Mouse (Mus musculus) lung, embryonic 16.5 days (tissue): Measurements from ENCODE around the gene Syt2. TPM values are rescaled to one million over a fixed set of nuclear protein-coding genes. Genes with fewer than 3 reads are reported as not detected.

Source experiments
- ATAC-seq: fragments of 200-750 bp; cut with Nextera tagmentation; 2 replicates; pipeline ENCODE4 v1.8.0; 2017; ENCODE audit warnings: low read depth, mild to moderate bottlenecking, moderate library complexity
- H3K27ac ChIP-seq: fragments of 300-500 bp; sonication (generic); 2 replicates; pipeline ENCODE4 v1.5.1; 2014; ENCODE audit warnings: mild to moderate bottlenecking, control low read depth, low read length
- H3K27me3 ChIP-seq: fragments of 300-500 bp; sonication (generic); 2 replicates; pipeline ENCODE4 v1.6.1; 2014; ENCODE audit warnings: low read depth, low read length, mixed read lengths; ENCODE audit not compliant: control insufficient read depth, insufficient read depth
- H3K36me3 ChIP-seq: fragments of 300-500 bp; sonication (generic); 2 replicates; pipeline ENCODE4 v1.6.1; 2014; ENCODE audit warnings: low read length; ENCODE audit not compliant: control insufficient read depth, insufficient read depth
- H3K4me1 ChIP-seq: fragments of 300-500 bp; sonication (generic); replicated peaks from 2 replicates; pipeline ENCODE4 v1.6.1; 2014; ENCODE audit warnings: low read length, mixed read lengths; ENCODE audit not compliant: control insufficient read depth, insufficient read depth
- H3K4me2 ChIP-seq: fragments of 300-500 bp; sonication (generic); 2 replicates; pipeline ENCODE4 v1.6.1; 2014; ENCODE audit warnings: low read depth, low read length, control low read depth
- H3K4me3 ChIP-seq: fragments of 300-500 bp; sonication (generic); 2 replicates; pipeline ENCODE4 v1.5.1; 2014; ENCODE audit warnings: mild to moderate bottlenecking, low read length, control low read depth
- H3K9ac ChIP-seq: fragments of 300-500 bp; sonication (generic); 2 replicates; pipeline ENCODE4 v1.6.1; 2014; ENCODE audit warnings: low read length, control low read depth
- H3K9me3 ChIP-seq: fragments of 300-500 bp; sonication (generic); 2 replicates; pipeline ENCODE4 v1.6.1; 2016; ENCODE audit warnings: low read length; ENCODE audit not compliant: control insufficient read depth
- WGBS: fragments of 180-500 bp; shearing (Covaris S2); extraction: QIAGEN DNeasy Blood & Tissue Kit; methylation state at CpG from one replicate; pipeline ENCODE4 v1.1.7; 2014; 5-methylcytosine and 5-hydroxymethylcytosine counted together
- polyA plus RNA-seq: library from polyadenylated mRNA; unstranded; fragments of >200 nt; fragmentation: Nextera tagmentation; extraction: Ambion mirVana; gene quantifications from 2 replicates; pipeline ENCODE4 v1.2.1, GENCODE M21; 2015

The Syt2 gene
- polyA plus RNA-seq, 1 experiment from 2014 or later, result 0.15 TPM

- no peak overlapping the region for H3K9ac ChIP-seq
- no peak overlapping the region for H3K4me3 ChIP-seq
- H3K4me2 ChIP-seq, result no peak overlapping the region
- H3K27me3 ChIP-seq, result no peaks in the 10 kb centered on the region
- no peaks in the 10 kb centered on the region for H3K4me1 ChIP-seq
- no peaks in the 10 kb centered on the region for H3K36me3 ChIP-seq
- H3K9me3 ChIP-seq, result no peaks in the 10 kb centered on the region
- no peak overlapping the region for H3K27ac ChIP-seq
- WGBS, result 77% methylated on average over 17 of the region's 17 CpGs
- ATAC-seq, result no peak
Observed at GRCm38 (mm10) chr1:134697522-134698250, 51.2 kb downstream of the Syt2 start.

- Histone ChIP-seq H3K27ac (no peak overlapping the region), H3K4me3 (no peak overlapping the region), H3K36me3 (no peaks in the 10 kb centered on the region), H3K27me3 (no peaks in the 10 kb centered on the region), H3K4me1 (no peaks in the 10 kb centered on the region), H3K9ac (no peak overlapping the region), H3K9me3 (no peaks in the 10 kb centered on the region), H3K4me2 (no peak overlapping the region)
- WGBS, result 68% methylated on average over 5 of the region's 5 CpGs
- ATAC-seq, result no peak
Observed at GRCm38 (mm10) chr1:134698486-134698885, 52.0 kb downstream of the Syt2 start.

- no peak for ATAC-seq
Observed at GRCm38 (mm10) chr1:134699390-134699789, 52.9 kb downstream of the Syt2 start.

GRCm38 (mm10) chr1:134700151-134700550 lies 53.7 kb downstream of the Syt2 start:
- Histone ChIP-seq H3K4me1 (no peaks in the 10 kb centered on the region), H3K27ac (no peak overlapping the region), H3K9me3 (no peaks in the 10 kb centered on the region), H3K4me2 (no peak overlapping the region), H3K9ac (no peak overlapping the region), H3K27me3 (no peaks in the 10 kb centered on the region), H3K36me3 (no peaks in the 10 kb centered on the region), H3K4me3 (no peak overlapping the region)
- WGBS, result 52% methylated on average over 2 of the region's 2 CpGs
- no peak for ATAC-seq

More at GRCm38 (mm10) chr1:134699390-134699789, 52.9 kb downstream of the Syt2 start:
- Histone ChIP-seq H3K27ac (no peak overlapping the region), H3K27me3 (no peaks in the 10 kb centered on the region), H3K4me2 (no peak overlapping the region), H3K4me3 (no peak overlapping the region), H3K9me3 (no peaks in the 10 kb centered on the region), H3K36me3 (no peaks in the 10 kb centered on the region), H3K9ac (no peak overlapping the region), H3K4me1 (no peaks in the 10 kb centered on the region)
- 66% methylated on average over 9 of the region's 9 CpGs for WGBS

GRCm38 (mm10) chr1:134700634-134701033 lies 54.2 kb downstream of the Syt2 start:
- no peak for ATAC-seq
- WGBS, result 33% methylated on average over 5 of the region's 5 CpGs
- H3K4me3 ChIP-seq, result no peak overlapping the region

GRCm38 (mm10) chr1:134701191-134701590 lies 54.7 kb downstream of the Syt2 start:
- H3K27ac ChIP-seq, result no peak overlapping the region
- H3K4me3 ChIP-seq, result no peak overlapping the region
- no peaks in the 10 kb centered on the region for H3K9me3 ChIP-seq
- no peaks in the 10 kb centered on the region for H3K36me3 ChIP-seq
- H3K27me3 ChIP-seq, result 0 out of 2 replicates have a peak, but pooled peaks cover 4% of the 10 kb centered on the region
- no peaks in the 10 kb centered on the region for H3K4me1 ChIP-seq
- no peak overlapping the region for H3K9ac ChIP-seq
- 31% methylated on average over 6 of the region's 6 CpGs for WGBS
- H3K4me2 ChIP-seq, result no peak overlapping the region
- no peak for ATAC-seq

More at GRCm38 (mm10) chr1:134700634-134701033, 54.2 kb downstream of the Syt2 start:
- H3K27me3 ChIP-seq, result no peaks in the 10 kb centered on the region
- H3K36me3 ChIP-seq, result no peaks in the 10 kb centered on the region
- H3K9ac ChIP-seq, result no peak overlapping the region
- no peaks in the 10 kb centered on the region for H3K9me3 ChIP-seq
- no peak overlapping the region for H3K27ac ChIP-seq
- H3K4me2 ChIP-seq, result no peak overlapping the region
- no peaks in the 10 kb centered on the region for H3K4me1 ChIP-seq

GRCm38 (mm10) chr1:134703232-134703631 lies 56.8 kb downstream of the Syt2 start:
- Histone ChIP-seq H3K36me3 (no peaks in the 10 kb centered on the region), H3K4me1 (no peaks in the 10 kb centered on the region), H3K9ac (no peak overlapping the region), H3K9me3 (no peaks in the 10 kb centered on the region), H3K4me3 (no peak overlapping the region), H3K4me2 (no peak overlapping the region), H3K27me3 (peaks cover 12% of the 10 kb centered on the region), H3K27ac (no peak overlapping the region)
- 69% methylated on average over 2 of the region's 2 CpGs for WGBS
- no peak for ATAC-seq

- 32% methylated on average over 22 of the region's 22 CpGs for WGBS
- no peak for ATAC-seq
- Histone ChIP-seq H3K36me3 (no peaks in the 10 kb centered on the region), H3K9ac (no peak overlapping the region), H3K9me3 (no peaks in the 10 kb centered on the region), H3K27me3 (peaks cover 26% of the 10 kb centered on the region), H3K4me3 (no peak overlapping the region), H3K4me2 (no peak overlapping the region), H3K4me1 (peaks cover 4% of the 10 kb centered on the region), H3K27ac (no peak overlapping the region)
Observed at GRCm38 (mm10) chr1:134704396-134705306, 58.2 kb downstream of the Syt2 start.

- H3K36me3 ChIP-seq, result no peaks in the 10 kb centered on the region
- H3K4me2 ChIP-seq, result no peak overlapping the region
- H3K9me3 ChIP-seq, result no peaks in the 10 kb centered on the region
- no peak for ATAC-seq
- H3K4me3 ChIP-seq, result no peak overlapping the region
- H3K27ac ChIP-seq, result no peak overlapping the region
- no peak overlapping the region for H3K9ac ChIP-seq
- peaks cover 4% of the 10 kb centered on the region for H3K4me1 ChIP-seq
- WGBS, result 56% methylated on average over 2 of the region's 2 CpGs
- H3K27me3 ChIP-seq, result peaks cover 30% of the 10 kb centered on the region
Observed at GRCm38 (mm10) chr1:134706549-134706948, 60.1 kb downstream of the Syt2 start.
